Mouse (Mus musculus) inflammation-experienced regulatory T-cells, adult 6 months (primary cell): ENCODE results near the gene Hsf2bp. TPM values are rescaled to one million over a fixed set of nuclear protein-coding genes. Genes with fewer than 3 reads are reported as not detected.

ENCODE experiments used
- ATAC-seq: one replicate; pipeline ENCODE4 v1.8.0; 2017
- polyA plus RNA-seq, 3 experiments: library from polyadenylated mRNA; unstranded; fragments of 100-300 nt; shearing (Covaris generic); gene quantifications; one replicate each; pipeline ENCODE4 v1.2.1; 2017

The Hsf2bp gene
- polyA plus RNA-seq, 3 experiments from 2014 or later, result 0.57 to 5.1 (median 3.2) TPM

- no peak for ATAC-seq
These were observed 100.3 kb downstream of the Hsf2bp start for GRCm38 (mm10) chr17:31935841-31936240.

GRCm38 (mm10) chr17:31935091-31935830, 100.9 kb downstream of the Hsf2bp start:
- no peak for ATAC-seq

- no peak for ATAC-seq
These were observed 102.2 kb downstream of the Hsf2bp start for GRCm38 (mm10) chr17:31933956-31934355.

- ATAC-seq, result no peak
These were observed 104.7 kb downstream of the Hsf2bp start for GRCm38 (mm10) chr17:31931499-31931898.

- no peak for ATAC-seq
These were observed 106.1 kb downstream of the Hsf2bp start for GRCm38 (mm10) chr17:31929844-31930715.

GRCm38 (mm10) chr17:31929032-31929431, 107.1 kb downstream of the Hsf2bp start:
- no peak for ATAC-seq

GRCm38 (mm10) chr17:31927895-31928626, 108.1 kb downstream of the Hsf2bp start:
- no peak for ATAC-seq

GRCm38 (mm10) chr17:31924229-31924628, 111.9 kb downstream of the Hsf2bp start:
- ATAC-seq, result no peak

GRCm38 (mm10) chr17:31923310-31923970, 112.7 kb downstream of the Hsf2bp start:
- ATAC-seq, result no peak

- ATAC-seq, result no peak
These were observed 115.5 kb downstream of the Hsf2bp start for GRCm38 (mm10) chr17:31920589-31921190.

GRCm38 (mm10) chr17:31919599-31919998, 116.5 kb downstream of the Hsf2bp start:
- ATAC-seq, result no peak

GRCm38 (mm10) chr17:31918374-31918773, 117.8 kb downstream of the Hsf2bp start:
- ATAC-seq, result no peak

GRCm38 (mm10) chr17:31916461-31916775, 119.7 kb downstream of the Hsf2bp start:
- no peak for ATAC-seq

- ATAC-seq, result no peak
These were observed 120.2 kb downstream of the Hsf2bp start for GRCm38 (mm10) chr17:31915756-31916460.

- no peak for ATAC-seq
These were observed 121.8 kb downstream of the Hsf2bp start for GRCm38 (mm10) chr17:31914323-31914722.

- ATAC-seq, result no peak
These were observed 123.1 kb downstream of the Hsf2bp start for GRCm38 (mm10) chr17:31912881-31913662.

- ATAC-seq, result no peak
These were observed 123.8 kb downstream of the Hsf2bp start for GRCm38 (mm10) chr17:31912387-31912786.

- ATAC-seq, result no peak
These were observed 127.2 kb downstream of the Hsf2bp start for GRCm38 (mm10) chr17:31908966-31909365.

- no peak for ATAC-seq
These were observed 129.7 kb downstream of the Hsf2bp start for GRCm38 (mm10) chr17:31906441-31906840.

GRCm38 (mm10) chr17:31905791-31906211, 130.3 kb downstream of the Hsf2bp start:
- ATAC-seq, result no peak
